Mouse (Mus musculus): ENCODE measurements around the gene Acsl1.

The Acsl1 gene

GRCm38 (mm10) chr8:46508488-46509395 lies 37.9 kb downstream of the Acsl1 start:
- DNase-seq: no peak

GRCm38 (mm10) chr8:46509474-46509873 lies 38.6 kb downstream of the Acsl1 start:
- DNase-seq: no peak

GRCm38 (mm10) chr8:46511336-46511735 lies 40.5 kb downstream of the Acsl1 start:
- DNase-seq: no peak

GRCm38 (mm10) chr8:46512538-46512937 lies 41.7 kb downstream of the Acsl1 start:
- no peak for DNase-seq

GRCm38 (mm10) chr8:46514027-46514426 lies 43.2 kb downstream of the Acsl1 start:
- DNase-seq: no peak

- no peak for DNase-seq
These were observed 49.8 kb downstream of the Acsl1 start for GRCm38 (mm10) chr8:46520667-46521066.

GRCm38 (mm10) chr8:46526098-46526497 lies 55.3 kb downstream of the Acsl1 start:
- DNase-seq: no peak

- DNase-seq: peak; percentile 36
These were observed 56.0 kb downstream of the Acsl1 start for GRCm38 (mm10) chr8:46526821-46527220.

- DNase-seq: no peak
These were observed 58.7 kb downstream of the Acsl1 start for GRCm38 (mm10) chr8:46529508-46529907.

- no peak for DNase-seq
These were observed 59.7 kb downstream of the Acsl1 start for GRCm38 (mm10) chr8:46530541-46530940.

- DNase-seq: no peak
These were observed 63.1 kb downstream of the Acsl1 start for GRCm38 (mm10) chr8:46533926-46534325.

- DNase-seq: peak; percentile 38
These were observed 68.9 kb downstream of the Acsl1 start for GRCm38 (mm10) chr8:46539701-46540100.

- DNase-seq: no peak
These were observed 72.4 kb downstream of the Acsl1 start for GRCm38 (mm10) chr8:46543191-46543590.

GRCm38 (mm10) chr8:46543662-46544061 lies 72.8 kb downstream of the Acsl1 start:
- no peak for DNase-seq

- no peak for DNase-seq
These were observed 75.0 kb downstream of the Acsl1 start for GRCm38 (mm10) chr8:46545854-46546253.

- DNase-seq: peak; percentile 24
These were observed 75.8 kb downstream of the Acsl1 start for GRCm38 (mm10) chr8:46546431-46547176.

- DNase-seq: no peak
These were observed 76.4 kb downstream of the Acsl1 start for GRCm38 (mm10) chr8:46547245-46547644.

GRCm38 (mm10) chr8:46550058-46550457 lies 79.2 kb downstream of the Acsl1 start:
- no peak for DNase-seq

- DNase-seq: no peak
These were observed 80.2 kb downstream of the Acsl1 start for GRCm38 (mm10) chr8:46551029-46551428.

- peak; percentile 99 for DNase-seq
These were observed 81.0 kb downstream of the Acsl1 start, which contains the start of gene Cenpu for GRCm38 (mm10) chr8:46551615-46552440. Gene Cenpu (plus strand): TSS chr8:46552028.

GRCm38 (mm10) chr8:46552441-46552765 lies 81.6 kb downstream of the Acsl1 start:
- peak; percentile 29 for DNase-seq

- peak; percentile 67 for DNase-seq
These were observed 88.6 kb downstream of the Acsl1 start for GRCm38 (mm10) chr8:46559428-46559827.

GRCm38 (mm10) chr8:46562333-46562732 lies 91.5 kb downstream of the Acsl1 start:
- no peak for DNase-seq

Measured in right cerebral cortex, postnatal 4 days (tissue).